Comparison of ENCODE assay signal across 25 mouse cellular contexts in genomic region chr15:78186906-78187305, GRCm38 (mm10). TPM values are rescaled to one million over a fixed set of nuclear protein-coding genes. Genes with fewer than 3 reads are reported as not detected.
"Had no signal": no experiment of that assay in that cellular context is flagged by ENCODE, and none has a peak within 500 bp of the region (broad histone marks: within the 10 kb centered on the region; RNA-seq: fewer than 3 reads in every experiment).

No protein-coding gene starts in this region.

- DNase-seq: lung, adult 18-20 months; lung, embryonic 14.5 days; lung, postnatal 10 days; lung, postnatal 4 days; midbrain, embryonic 14.5 days; retina, postnatal 1 day; right cerebral cortex, adult 18-20 months; right cerebral cortex, postnatal 25 days; right cerebral cortex, postnatal 4 days; thymus, adult 2 months; thymus, postnatal 25 days; thymus, postnatal 4 days had no signal

- H3K4me3 ChIP-seq: midbrain, embryonic 10.5 days; midbrain, embryonic 12.5 days; myocyte; neural tube, embryonic 13.5 days; neural tube, embryonic 15.5 days; stomach, embryonic 15.5 days had no signal

- H3K36me3 ChIP-seq: midbrain, embryonic 10.5 days; midbrain, embryonic 12.5 days; neural tube, embryonic 13.5 days; neural tube, embryonic 15.5 days; stomach, embryonic 15.5 days had no signal

- H3K4me1 ChIP-seq: stomach, embryonic 15.5 days had no signal

- H3K27ac ChIP-seq: midbrain, embryonic 10.5 days; midbrain, embryonic 12.5 days; neural tube, embryonic 13.5 days; neural tube, embryonic 15.5 days; stomach, embryonic 15.5 days; stomach, postnatal 0 days had no signal

RNA-seq across cellular contexts. Expression of gene Pvalb, which starts 19.3 kb away (rescaled TPM):
- total RNA-seq: megakaryocyte, adult 5-6 weeks; megakaryocyte-erythroid progenitor cell, adult 5-6 weeks had no signal
- polyA plus RNA-seq: lung, embryonic 14.5 days; neural tube, embryonic 11.5 days; spleen, adult 2 months; stomach, postnatal 0 days; testis, adult 2 months; urinary bladder, adult 2 months had no signal
